ENCODE assay signal across 18 mouse cellular contexts in the genomic region with DNA sequence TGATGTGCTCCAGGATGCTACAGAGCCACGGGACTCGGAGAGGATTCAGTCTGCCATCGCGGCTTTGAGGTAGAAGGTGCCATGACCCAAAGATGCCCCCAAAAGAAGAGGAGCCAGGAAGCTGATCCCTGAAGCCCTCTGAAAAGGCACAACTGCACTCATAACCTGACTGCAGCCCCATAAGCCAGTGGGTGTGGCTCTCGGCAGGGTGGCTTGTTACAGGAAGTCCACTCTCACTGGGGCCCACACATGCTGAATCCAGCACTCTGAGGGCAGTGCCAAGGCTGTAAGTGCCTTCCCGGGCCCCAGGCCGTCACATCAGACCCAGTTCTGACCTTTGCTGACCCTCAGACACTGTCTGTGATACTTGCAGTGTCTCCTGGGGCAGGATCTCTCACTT. TPM values are rescaled to one million over a fixed set of nuclear protein-coding genes. Genes with fewer than 3 reads are reported as not detected.
DNase-seq lines count a peak whose midpoint lies in the region; ATAC-seq lines count a peak whose summit lies in the region.
"Had no signal": no experiment of that assay in that cellular context is flagged by ENCODE, and none has a peak within 500 bp of the region (broad histone marks: within the 10 kb centered on the region; RNA-seq: fewer than 3 reads in every experiment).

No protein-coding gene starts in this region.

- DNase-seq in lung, postnatal 36 days = no peak
- no peak for DNase-seq in cerebellum, postnatal 36 days
- DNase-seq: cerebellum, adult 11-12 months; forebrain, postnatal 0 days; gastrocnemius, postnatal 25 days; kidney, postnatal 14 days; midbrain, embryonic 14.5 days; right cerebral cortex, postnatal 4 days; thymus, postnatal 14 days had no signal

- H3K9me3 ChIP-seq in hindbrain, embryonic 12.5 days (replicated peaks) = no peaks in the 10 kb centered on the region
- no peaks in the 10 kb centered on the region for H3K9me3 ChIP-seq in hindbrain, embryonic 13.5 days
- no peaks in the 10 kb centered on the region for H3K9me3 ChIP-seq in lung, embryonic 15.5 days
- H3K9me3 ChIP-seq in intestine, embryonic 16.5 days (ENCODE audit: control insufficient read depth, low read length) = no peaks in the 10 kb centered on the region
- H3K9me3 ChIP-seq in stomach, embryonic 16.5 days (replicated peaks; ENCODE audit: control insufficient read depth, low read length) = no peaks in the 10 kb centered on the region

- H3K9ac ChIP-seq in hindbrain, embryonic 12.5 days = 0 out of 2 replicates have a peak overlapping the region, but pooled peaks have one; percentile 13
- H3K9ac ChIP-seq in hindbrain, embryonic 13.5 days = no peak overlapping the region
- H3K9ac ChIP-seq in lung, embryonic 15.5 days = no peak overlapping the region
- peak overlapping the region; percentile 47; the same call in 1 of the 2 replicates for H3K9ac ChIP-seq in intestine, embryonic 16.5 days (ENCODE audit: low read depth, low read length)
- peak overlapping the region; percentile 48 for H3K9ac ChIP-seq in stomach, embryonic 16.5 days (ENCODE audit: low read length)
- H3K9ac ChIP-seq: forebrain, postnatal 0 days had no signal

- no peak overlapping the region for H3K4me3 ChIP-seq in hindbrain, embryonic 12.5 days
- no peak overlapping the region for H3K4me3 ChIP-seq in hindbrain, embryonic 13.5 days
- no peak overlapping the region for H3K4me3 ChIP-seq in lung, embryonic 15.5 days
- no peak overlapping the region for H3K4me3 ChIP-seq in intestine, embryonic 16.5 days (ENCODE audit: low read length)
- H3K4me3 ChIP-seq in stomach, embryonic 16.5 days (replicated peaks; ENCODE audit: low read length) = no peak overlapping the region

- ATAC-seq in hindbrain, embryonic 12.5 days (ENCODE audit: low FRiP score) = no peak
- no peak for ATAC-seq in hindbrain, embryonic 13.5 days (ENCODE audit: low FRiP score)
- no peak for ATAC-seq in lung, embryonic 15.5 days (ENCODE audit: borderline replicate concordance, extremely low read depth, low FRiP score, low TSS enrichment)
- ATAC-seq in intestine, embryonic 16.5 days = 0 out of 2 replicates have a peak, but pooled peaks have one; percentile 19
- ATAC-seq in stomach, embryonic 16.5 days (ENCODE audit: insufficient read depth, low FRiP score) = no peak
- ATAC-seq: activated CD4-positive, CD25-positive, alpha-beta regulatory T cell, adult 4 months; forebrain, postnatal 0 days had no signal

- WGBS in hindbrain, embryonic 12.5 days = 77% methylated on average over 7 of the region's 7 CpGs
- WGBS in hindbrain, embryonic 13.5 days = 80% methylated on average over 7 of the region's 7 CpGs
- 58% methylated on average over 7 of the region's 7 CpGs for WGBS in lung, embryonic 15.5 days
- 62% methylated on average over 7 of the region's 7 CpGs for WGBS in intestine, embryonic 16.5 days
- 60% methylated on average over 7 of the region's 7 CpGs for WGBS in stomach, embryonic 16.5 days

- H3K27ac ChIP-seq in hindbrain, embryonic 12.5 days = no peak overlapping the region
- H3K27ac ChIP-seq in hindbrain, embryonic 13.5 days = no peak overlapping the region
- H3K27ac ChIP-seq in lung, embryonic 15.5 days = peak overlapping the region; percentile 84
- H3K27ac ChIP-seq in intestine, embryonic 16.5 days (ENCODE audit: low read length) = peak overlapping the region; percentile 34
- H3K27ac ChIP-seq in stomach, embryonic 16.5 days (ENCODE audit: low read length) = peak overlapping the region; percentile 70

- peaks cover 7% of the 10 kb centered on the region for H3K4me1 ChIP-seq in hindbrain, embryonic 12.5 days
- H3K4me1 ChIP-seq in hindbrain, embryonic 13.5 days (replicated peaks) = peaks cover 6% of the 10 kb centered on the region
- peaks cover 38% of the 10 kb centered on the region for H3K4me1 ChIP-seq in lung, embryonic 15.5 days
- peaks cover 29% of the 10 kb centered on the region for H3K4me1 ChIP-seq in intestine, embryonic 16.5 days (ENCODE audit: control insufficient read depth, insufficient read depth, low read length)
- peaks cover 35% of the 10 kb centered on the region for H3K4me1 ChIP-seq in stomach, embryonic 16.5 days (ENCODE audit: control insufficient read depth, insufficient read depth, low read length)

- H3K4me2 ChIP-seq in hindbrain, embryonic 12.5 days (replicated peaks) = no peak overlapping the region
- H3K4me2 ChIP-seq in hindbrain, embryonic 13.5 days = no peak overlapping the region
- no peak overlapping the region for H3K4me2 ChIP-seq in lung, embryonic 15.5 days
- no peak overlapping the region for H3K4me2 ChIP-seq in intestine, embryonic 16.5 days (ENCODE audit: low read depth, low read length)
- no peak overlapping the region for H3K4me2 ChIP-seq in stomach, embryonic 16.5 days (ENCODE audit: low read depth, low read length)

- H3K36me3 ChIP-seq in hindbrain, embryonic 12.5 days = no peaks in the 10 kb centered on the region
- H3K36me3 ChIP-seq in hindbrain, embryonic 13.5 days = no peaks in the 10 kb centered on the region
- H3K36me3 ChIP-seq in lung, embryonic 15.5 days = peaks cover 10% of the 10 kb centered on the region; the same call in 1 of the 2 replicates
- H3K36me3 ChIP-seq in intestine, embryonic 16.5 days (ENCODE audit: control insufficient read depth, insufficient read depth, low read length) = no peaks in the 10 kb centered on the region
- H3K36me3 ChIP-seq in stomach, embryonic 16.5 days (ENCODE audit: control insufficient read depth, insufficient read depth, low read length) = no peaks in the 10 kb centered on the region

- H3K27me3 ChIP-seq in hindbrain, embryonic 12.5 days = no peaks in the 10 kb centered on the region
- no peaks in the 10 kb centered on the region for H3K27me3 ChIP-seq in hindbrain, embryonic 13.5 days
- no peaks in the 10 kb centered on the region for H3K27me3 ChIP-seq in lung, embryonic 15.5 days
- no peaks in the 10 kb centered on the region for H3K27me3 ChIP-seq in intestine, embryonic 16.5 days (replicated peaks; ENCODE audit: control insufficient read depth, insufficient read depth, low read length)
- no peaks in the 10 kb centered on the region for H3K27me3 ChIP-seq in stomach, embryonic 16.5 days (ENCODE audit: control insufficient read depth, insufficient read depth, low read length)

RNA-seq across cellular contexts. Expression of a gene that starts 36.4 kb away (rescaled TPM):
- 66.7 and 68.1 TPM in 2 replicates for polyA plus RNA-seq in hindbrain, embryonic 12.5 days (2016; fragmentation: Nextera tagmentation; extraction: Ambion mirVana)
- 69.2 and 69.6 TPM in 2 replicates for polyA plus RNA-seq in hindbrain, embryonic 13.5 days (2015; fragmentation: Nextera tagmentation; extraction: Ambion mirVana)
- polyA plus RNA-seq in lung, embryonic 15.5 days (2015; fragmentation: Nextera tagmentation; extraction: Ambion mirVana) = 38.3 and 46.8 TPM in 2 replicates
- polyA plus RNA-seq in intestine, embryonic 16.5 days (2015; fragmentation: Nextera tagmentation; extraction: Ambion mirVana) = 37.9 and 43.6 TPM in 2 replicates
- polyA plus RNA-seq in stomach, embryonic 16.5 days (2015; fragmentation: Nextera tagmentation; extraction: Ambion mirVana) = 39.8 TPM in 2 replicates

RNA-seq across cellular contexts. Expression of a gene that starts 36.5 kb away (rescaled TPM):
- 35.3 and 39.2 TPM in 2 replicates for polyA plus RNA-seq in hindbrain, embryonic 12.5 days (2016; fragmentation: Nextera tagmentation; extraction: Ambion mirVana)
- 37.1 and 37.9 TPM in 2 replicates for polyA plus RNA-seq in hindbrain, embryonic 13.5 days (2015; fragmentation: Nextera tagmentation; extraction: Ambion mirVana)
- polyA plus RNA-seq in lung, embryonic 15.5 days (2015; fragmentation: Nextera tagmentation; extraction: Ambion mirVana) = 40.5 and 43.9 TPM in 2 replicates
- polyA plus RNA-seq in intestine, embryonic 16.5 days (2015; fragmentation: Nextera tagmentation; extraction: Ambion mirVana) = 29.2 and 30.4 TPM in 2 replicates
- 31.3 and 36.4 TPM in 2 replicates for polyA plus RNA-seq in stomach, embryonic 16.5 days (2015; fragmentation: Nextera tagmentation; extraction: Ambion mirVana)

RNA-seq across cellular contexts. Expression of a gene that starts 38.7 kb away (rescaled TPM):
- 8.9 TPM in 2 replicates for polyA plus RNA-seq in hindbrain, embryonic 12.5 days (2016; fragmentation: Nextera tagmentation; extraction: Ambion mirVana)
- polyA plus RNA-seq in hindbrain, embryonic 13.5 days (2015; fragmentation: Nextera tagmentation; extraction: Ambion mirVana) = 2.5 and 3.2 TPM in 2 replicates
- polyA plus RNA-seq in lung, embryonic 15.5 days (2015; fragmentation: Nextera tagmentation; extraction: Ambion mirVana) = 18.7 and 23.4 TPM in 2 replicates
- 9.8 and 11.3 TPM in 2 replicates for polyA plus RNA-seq in intestine, embryonic 16.5 days (2015; fragmentation: Nextera tagmentation; extraction: Ambion mirVana)
- 13.5 and 18.9 TPM in 2 replicates for polyA plus RNA-seq in stomach, embryonic 16.5 days (2015; fragmentation: Nextera tagmentation; extraction: Ambion mirVana)

RNA-seq across cellular contexts. Expression of a gene that starts 51.9 kb away (rescaled TPM):
- not detected in 2 replicates for polyA plus RNA-seq in hindbrain, embryonic 12.5 days (2016; fragmentation: Nextera tagmentation; extraction: Ambion mirVana)
- not detected in 2 replicates for polyA plus RNA-seq in hindbrain, embryonic 13.5 days (2015; fragmentation: Nextera tagmentation; extraction: Ambion mirVana)
- polyA plus RNA-seq in lung, embryonic 15.5 days (2015; fragmentation: Nextera tagmentation; extraction: Ambion mirVana) = 1.1 and 1.2 TPM in 2 replicates
- polyA plus RNA-seq in intestine, embryonic 16.5 days (2015; fragmentation: Nextera tagmentation; extraction: Ambion mirVana) = 0.73 and 0.83 TPM in 2 replicates
- 0.59 and 1.2 TPM in 2 replicates for polyA plus RNA-seq in stomach, embryonic 16.5 days (2015; fragmentation: Nextera tagmentation; extraction: Ambion mirVana)
- polyA plus RNA-seq: forebrain, postnatal 0 days; hindbrain, embryonic 11.5 days; limb, embryonic 11.5 days; midbrain, embryonic 14.5 days; neural tube, embryonic 11.5 days had no signal

RNA-seq across cellular contexts. Expression of a gene that starts 55.4 kb away (rescaled TPM):
- 22.7 and 23.9 TPM in 2 replicates for polyA plus RNA-seq in hindbrain, embryonic 12.5 days (2016; fragmentation: Nextera tagmentation; extraction: Ambion mirVana)
- polyA plus RNA-seq in hindbrain, embryonic 13.5 days (2015; fragmentation: Nextera tagmentation; extraction: Ambion mirVana) = 9.9 and 10.4 TPM in 2 replicates
- polyA plus RNA-seq in lung, embryonic 15.5 days (2015; fragmentation: Nextera tagmentation; extraction: Ambion mirVana) = 42.7 and 44.9 TPM in 2 replicates
- 36.2 and 40.0 TPM in 2 replicates for polyA plus RNA-seq in intestine, embryonic 16.5 days (2015; fragmentation: Nextera tagmentation; extraction: Ambion mirVana)
- polyA plus RNA-seq in stomach, embryonic 16.5 days (2015; fragmentation: Nextera tagmentation; extraction: Ambion mirVana) = 28.4 and 28.5 TPM in 2 replicates

Comparison
In these comparisons a context has a peak if more than half of its experiments do, and no peak if none do; other contexts are left out.
1. H3K9ac ChIP-seq: peak in hindbrain, embryonic 12.5 days (single experiment), intestine, embryonic 16.5 days (single experiment) and stomach, embryonic 16.5 days (single experiment); none in hindbrain, embryonic 13.5 days (single experiment) and lung, embryonic 15.5 days (single experiment).
2. H3K27ac ChIP-seq: peak in lung, embryonic 15.5 days (single experiment), intestine, embryonic 16.5 days (single experiment) and stomach, embryonic 16.5 days (single experiment); none in hindbrain, embryonic 12.5 days (single experiment) and hindbrain, embryonic 13.5 days (single experiment).